Mouse (Mus musculus) cerebellum, adult 18-20 months (tissue): ENCODE measurements around the gene Amn1.
"Not testable (repeated sequence)": the region's sequence is repeated elsewhere in the genome, so short reads cannot be mapped to it uniquely, and the experiment has no call there.

ENCODE experiments used
- DNase-seq, 2 experiments: peaks; one replicate each; pipeline ENCODE4 v3.0.0; 2021

The Amn1 gene

DNA sequence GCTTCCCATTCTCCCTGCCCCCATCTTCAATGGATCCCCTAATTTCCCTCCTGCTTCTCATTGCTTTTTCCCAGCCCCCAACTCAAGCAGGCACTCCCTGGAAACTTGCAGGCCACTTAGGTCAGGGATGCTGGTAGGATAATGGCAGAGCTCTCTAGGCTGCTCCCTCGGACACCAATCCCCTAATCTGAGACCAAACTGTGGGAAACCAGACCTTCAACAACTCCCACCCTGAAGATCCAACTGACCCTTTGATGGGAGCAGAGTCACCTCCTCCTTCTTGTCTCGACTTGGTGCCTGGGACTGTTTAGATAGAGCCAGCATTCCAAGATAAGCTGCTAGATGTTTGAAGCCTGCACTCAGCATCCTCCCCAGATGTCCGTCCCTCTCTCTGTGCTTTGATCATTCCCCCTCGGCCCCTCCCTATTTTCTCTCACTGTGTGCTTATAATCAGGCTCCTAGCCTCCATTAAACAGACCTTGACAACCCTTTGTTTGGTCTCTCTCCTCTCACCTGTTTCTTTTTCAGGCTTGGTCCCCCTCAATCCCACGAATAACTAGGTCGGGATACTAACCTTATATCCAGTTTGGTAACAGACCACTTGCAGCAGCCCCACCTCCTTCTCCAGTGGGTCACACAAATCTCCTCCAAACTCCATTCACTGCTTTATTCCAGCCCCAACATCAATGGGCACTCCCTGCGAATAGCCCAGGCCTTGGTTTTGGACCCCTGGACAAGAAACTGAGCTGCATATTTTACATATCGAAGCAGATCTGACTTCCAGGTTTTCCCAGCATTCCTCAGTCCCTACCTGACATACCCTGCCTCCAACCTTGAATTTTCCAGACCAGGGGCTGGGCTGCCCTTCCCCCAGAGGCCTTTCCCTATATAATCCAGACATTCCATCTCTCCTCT lies 34.1 kb downstream of the Amn1 start:
- DNase-seq, result no peak

DNA sequence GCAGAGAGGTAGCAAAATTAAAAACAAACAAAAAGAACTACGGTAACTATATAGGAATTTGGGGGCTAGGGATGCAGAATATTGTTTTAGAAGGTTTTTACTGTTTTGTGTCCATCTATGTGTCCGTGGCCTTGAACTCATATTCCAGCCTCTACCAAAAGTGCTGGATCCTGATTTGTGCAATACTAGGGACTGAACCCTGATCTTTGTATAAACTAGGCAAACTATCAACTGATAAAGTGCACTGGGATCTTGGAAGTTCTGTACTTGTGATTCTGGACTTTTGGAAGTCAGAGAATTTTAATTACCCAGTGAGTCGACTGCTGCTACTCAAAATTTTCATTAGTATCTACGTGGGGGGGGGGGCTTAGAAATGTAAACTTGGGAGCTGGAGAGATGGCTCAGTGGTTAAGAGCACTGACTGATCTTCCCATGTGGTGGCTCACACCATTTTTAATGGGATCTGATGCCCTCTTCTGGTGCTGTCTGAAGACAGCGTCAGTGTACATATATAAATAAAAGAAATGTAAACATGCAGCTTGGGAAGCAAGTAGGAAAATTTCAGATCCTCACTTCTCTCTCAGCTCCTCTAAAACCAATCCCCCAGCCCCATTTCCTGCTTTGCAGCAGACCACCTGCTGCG lies 34.9 kb downstream of the Amn1 start:
- no peak for DNase-seq

DNA sequence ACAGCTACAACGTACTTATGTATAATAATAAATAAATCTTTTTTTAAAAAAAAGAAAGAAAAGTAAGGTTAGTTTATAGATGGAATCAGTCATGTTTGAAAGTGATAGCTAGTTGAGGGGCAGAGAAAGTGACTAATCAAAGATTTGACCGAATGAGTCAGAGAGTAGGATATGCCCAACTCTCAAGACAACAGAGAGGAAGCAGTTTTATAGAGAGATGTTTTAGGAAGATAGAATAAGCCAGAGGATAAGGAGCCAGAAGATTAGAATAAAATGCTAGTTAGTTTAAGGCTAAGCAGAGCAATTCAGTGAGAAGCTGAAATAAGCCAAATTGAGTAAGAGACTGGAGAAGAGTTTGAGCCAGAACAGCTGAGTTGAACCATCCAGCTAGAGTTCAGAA lies 36.4 kb downstream of the Amn1 start:
- no peak for DNase-seq

DNA sequence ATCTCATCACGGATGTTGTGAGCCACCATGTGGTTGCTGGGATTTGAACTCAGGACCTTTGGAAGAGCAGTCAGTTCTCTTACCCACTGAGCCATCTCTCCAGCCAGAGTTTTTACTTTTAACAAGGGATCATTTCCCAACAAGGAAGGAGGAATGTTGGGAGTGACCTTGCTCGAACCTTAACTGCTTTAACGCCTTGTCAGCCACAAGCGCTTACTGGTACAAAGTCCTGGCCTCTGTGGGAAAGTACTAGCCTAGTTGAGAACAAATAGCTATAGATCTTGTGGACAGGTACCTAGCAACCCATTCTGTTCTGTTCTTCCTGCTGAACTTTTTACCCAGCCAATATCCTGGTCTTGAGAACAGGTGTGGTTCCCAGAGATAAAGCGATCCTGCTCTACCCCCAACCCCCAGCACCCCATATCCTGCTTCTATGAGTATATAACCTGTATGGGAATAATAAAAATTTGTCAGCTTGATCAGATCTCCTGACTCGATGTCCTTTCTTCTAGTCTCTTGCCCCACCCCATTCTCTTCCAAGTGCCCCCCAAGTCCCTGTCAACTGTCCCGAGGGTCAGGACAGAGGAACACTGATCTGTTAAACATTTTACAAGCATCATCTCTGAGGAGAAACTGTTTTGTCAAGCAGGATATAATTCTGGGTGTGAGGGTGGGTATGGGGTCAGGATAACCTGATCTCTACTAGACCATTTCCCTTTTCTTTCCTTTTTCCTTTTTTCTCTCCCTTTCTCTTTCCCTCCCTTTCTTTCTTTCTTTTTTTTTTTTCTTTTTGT lies 39.9 kb downstream of the Amn1 start:
- no peak for DNase-seq

DNA sequence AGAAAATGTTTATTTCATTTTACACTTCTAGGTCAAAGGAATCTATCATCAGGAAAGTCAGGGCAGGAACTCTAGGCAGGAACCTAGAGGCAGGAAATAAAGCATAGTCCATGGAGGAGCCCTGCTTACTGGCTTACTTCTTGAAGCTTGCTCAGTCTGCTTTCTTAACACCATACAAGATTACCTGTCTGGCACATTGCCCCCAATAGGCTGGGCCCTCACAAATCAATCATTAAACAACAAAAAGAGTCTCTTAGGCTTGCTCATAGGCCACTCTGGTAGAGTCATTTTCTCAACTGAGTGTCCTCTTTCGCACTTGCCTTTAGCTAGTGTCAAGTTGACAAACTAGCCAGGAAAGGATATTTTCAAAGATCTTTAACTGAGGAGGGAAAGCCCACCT lies 43.4 kb downstream of the Amn1 start:
- no peak for DNase-seq

DNA sequence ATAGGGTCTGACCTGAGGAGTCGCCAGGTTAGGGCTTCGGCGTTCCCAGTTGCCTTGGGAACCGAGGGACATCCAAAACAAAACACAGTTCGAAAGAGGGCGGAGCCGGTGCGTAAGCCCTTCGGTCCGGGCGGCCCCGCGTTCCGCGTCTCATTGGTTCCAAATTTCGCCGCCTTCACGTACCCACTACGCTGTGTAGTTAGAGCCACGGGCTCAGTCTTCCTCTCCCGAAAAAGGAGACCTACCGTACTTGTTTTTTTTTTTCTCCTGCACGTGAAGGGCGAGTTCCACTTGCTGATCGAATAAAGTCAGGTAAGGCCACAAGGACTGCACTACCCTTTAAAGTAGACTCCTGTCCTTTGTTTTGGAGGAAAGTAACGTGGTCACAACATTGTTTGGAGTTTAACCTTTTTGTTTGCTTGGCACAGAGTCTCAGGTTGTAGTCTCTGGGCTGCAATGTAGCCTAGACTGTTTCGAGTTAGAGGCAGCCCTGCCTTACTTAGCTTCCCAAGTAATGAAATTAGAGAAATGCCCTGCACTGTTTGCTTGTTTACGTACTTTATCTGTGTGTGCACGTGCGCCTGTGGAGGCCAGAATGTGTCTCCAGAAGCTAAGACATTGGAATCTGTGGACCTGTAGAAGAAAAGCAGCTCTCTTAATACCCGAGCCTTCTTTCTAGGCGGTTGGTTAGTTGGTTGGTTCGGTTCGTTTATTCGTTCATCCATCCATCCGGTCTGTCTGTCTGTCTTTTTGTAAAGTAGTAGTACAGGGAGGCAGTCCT lies 46.9 kb downstream of the Amn1 start:
- DNase-seq, result peak; percentile 62 to 72

DNA sequence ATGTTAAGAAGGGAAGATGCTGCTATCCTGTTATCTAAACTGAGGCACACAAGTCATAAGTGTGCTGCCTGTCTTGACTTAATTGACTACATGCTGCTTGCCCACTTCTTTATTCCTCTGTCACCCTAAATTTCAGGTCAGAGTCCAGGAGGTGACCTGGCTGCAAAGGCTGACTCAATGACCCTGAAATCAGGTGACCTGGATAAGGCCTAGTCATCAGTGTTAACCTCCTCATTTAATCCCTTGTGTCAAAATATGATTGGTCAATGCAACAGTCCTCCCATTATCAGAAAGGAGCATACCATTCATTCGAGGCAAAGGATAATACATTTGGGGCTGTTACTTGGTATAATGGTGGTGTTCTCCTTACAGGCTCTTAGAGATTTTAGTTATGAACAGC lies 49.0 kb downstream of the Amn1 start, which contains the start of gene Etfbkmt:
Gene Etfbkmt (plus strand): TSS at position 379 of the 400 bp plus-strand sequence.
- DNase-seq, result no peak

DNA sequence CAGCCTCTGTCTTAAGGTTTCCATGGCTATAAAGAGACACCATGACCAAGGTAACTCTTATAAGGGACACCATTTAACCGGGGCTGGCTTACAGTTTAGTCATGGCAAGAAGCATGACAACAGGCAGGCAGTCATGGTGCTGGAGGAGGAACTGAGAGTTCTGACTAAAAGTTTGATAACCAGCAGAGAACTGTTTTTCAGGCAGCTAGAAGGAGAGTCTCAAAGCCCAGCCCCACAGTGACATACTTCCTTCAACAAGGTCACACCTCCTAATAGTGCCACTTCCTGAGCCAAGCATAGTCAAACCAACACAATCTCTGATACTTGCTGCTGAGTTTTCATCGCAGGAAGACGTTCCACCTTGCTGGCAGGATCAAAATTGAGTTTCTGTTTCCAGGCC lies 49.5 kb downstream of the Amn1 start:
- DNase-seq, result no peak

DNA sequence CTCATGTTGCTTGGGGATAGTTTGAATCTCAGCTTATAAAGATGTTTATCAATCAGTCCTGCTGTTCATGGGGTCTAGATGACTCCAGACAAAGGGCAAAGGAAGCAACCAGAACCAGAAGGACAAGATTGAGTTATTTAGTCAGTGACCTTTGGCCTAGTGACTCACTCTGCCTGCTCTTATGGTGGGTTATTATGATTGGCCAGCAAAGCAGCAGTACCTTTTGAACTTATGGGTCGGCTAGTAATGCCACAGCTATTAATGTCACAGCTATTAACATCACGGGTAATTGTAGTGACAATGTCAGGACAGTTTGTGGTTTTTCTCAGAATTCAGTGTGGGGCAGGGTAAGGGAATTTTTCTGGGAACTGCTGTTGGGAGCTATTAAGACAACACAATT lies 50.6 kb downstream of the Amn1 start:
- DNase-seq, result no peak

DNA sequence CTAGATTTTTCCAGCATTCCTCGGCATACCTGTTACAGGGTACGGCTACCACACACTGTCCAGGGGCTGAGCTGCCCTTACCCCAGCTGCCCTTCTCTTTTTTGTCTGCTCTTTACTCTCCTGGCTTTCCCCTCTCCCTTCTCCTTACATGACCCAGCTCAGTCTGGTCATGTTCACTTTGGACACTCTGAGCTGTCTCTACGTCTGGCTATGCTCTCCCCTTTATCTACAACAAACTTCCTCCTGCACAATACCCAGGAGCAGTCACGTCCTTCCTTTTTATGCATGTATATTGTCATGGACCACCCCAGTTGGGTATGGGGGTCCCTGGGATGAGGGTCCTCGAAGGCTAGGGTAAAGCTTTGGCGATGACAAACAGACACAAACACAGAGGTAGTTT lies 52.9 kb downstream of the Amn1 start:
- no peak for DNase-seq

DNA sequence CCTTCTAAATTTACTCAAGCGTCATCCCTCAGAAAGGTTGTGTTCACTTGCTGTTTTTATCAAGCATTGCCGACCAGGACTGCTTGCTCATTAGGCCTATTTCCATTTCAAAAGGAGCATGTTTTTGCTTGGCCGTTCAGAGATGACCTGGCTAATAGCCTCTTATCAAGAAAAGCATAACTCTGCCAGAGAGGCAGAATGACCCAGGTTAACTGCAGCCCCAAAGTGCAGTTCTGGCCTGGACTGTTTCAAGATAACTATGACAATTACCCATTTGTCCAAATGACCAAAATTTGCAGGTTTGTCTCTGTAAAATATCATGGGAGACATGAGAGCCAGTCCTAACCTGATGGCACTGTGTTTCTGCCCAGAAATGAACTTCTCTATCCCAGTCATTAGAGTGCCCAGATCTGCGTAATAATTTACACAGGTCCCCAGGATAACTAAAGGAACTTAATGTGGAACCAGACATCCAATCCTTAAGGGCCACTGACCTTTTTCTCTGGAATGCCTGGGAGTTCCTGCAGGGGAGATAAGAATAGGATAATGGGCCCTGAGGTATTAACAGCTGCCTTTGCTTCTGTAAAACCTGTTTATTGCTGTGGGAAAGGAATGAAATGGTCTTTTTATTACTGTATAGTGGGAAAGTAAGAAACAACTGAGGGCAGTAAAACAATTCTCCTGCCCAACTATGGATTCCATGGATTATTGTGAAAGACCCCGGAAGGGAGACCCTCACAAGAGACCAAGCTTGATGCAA lies 53.9 kb downstream of the Amn1 start:
- no peak for DNase-seq

DNA sequence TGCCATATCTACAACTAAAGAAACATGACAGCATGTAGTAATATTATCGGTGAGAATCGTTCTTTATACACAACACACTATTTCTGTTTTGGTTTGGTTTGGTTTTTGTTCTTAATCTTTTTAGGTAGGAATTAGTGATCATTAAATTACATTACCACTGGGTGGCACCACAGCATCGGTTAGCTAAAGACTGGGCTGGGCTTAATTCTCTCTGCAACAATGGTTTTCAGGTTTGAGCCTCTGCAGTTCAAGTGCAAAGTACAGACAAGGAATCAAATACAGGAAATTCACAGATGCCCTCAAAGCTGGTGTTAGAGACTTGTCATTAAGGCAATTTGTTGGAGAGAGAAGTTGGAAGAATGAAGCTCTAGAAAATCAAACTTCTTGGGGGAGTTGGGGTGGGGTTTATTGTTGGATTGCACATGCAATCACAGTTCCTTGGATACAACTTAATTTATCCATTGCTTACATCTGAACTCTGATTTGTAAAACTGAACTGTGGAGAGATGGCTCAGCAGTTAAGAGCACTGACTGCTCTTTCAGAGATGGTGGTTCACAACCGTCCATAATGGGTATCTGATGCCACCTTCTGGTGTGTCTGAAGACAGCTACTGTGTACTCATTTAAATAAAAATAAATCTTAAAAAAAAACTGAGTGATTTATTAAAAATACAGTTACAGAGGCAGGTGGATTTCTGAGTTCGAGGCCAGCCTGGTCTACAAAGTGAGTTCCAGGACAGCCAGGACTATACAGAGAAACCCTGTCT lies 56.0 kb downstream of the Amn1 start:
- DNase-seq, result peak; percentile 27 to 32

DNA sequence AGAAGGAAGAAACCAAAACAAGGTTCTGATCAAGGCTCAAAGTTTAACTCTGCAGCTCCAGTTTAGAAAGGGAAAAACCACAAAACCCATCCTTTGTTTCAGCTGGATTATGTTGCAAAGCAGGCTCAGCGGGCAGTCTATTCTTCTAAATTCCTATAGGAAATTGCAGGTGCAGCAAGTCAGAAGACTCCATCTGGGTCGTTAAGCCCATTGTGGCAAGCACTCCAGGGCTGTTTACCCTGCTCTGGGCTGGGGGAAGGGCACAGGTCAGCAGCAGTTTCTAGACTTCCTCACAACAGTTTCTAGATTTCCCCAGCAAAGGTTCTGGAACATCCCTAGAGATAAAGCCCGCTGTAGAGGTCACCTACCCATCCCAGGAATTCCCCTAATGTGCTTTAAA lies 57.4 kb downstream of the Amn1 start:
- DNase-seq, result no peak

DNA sequence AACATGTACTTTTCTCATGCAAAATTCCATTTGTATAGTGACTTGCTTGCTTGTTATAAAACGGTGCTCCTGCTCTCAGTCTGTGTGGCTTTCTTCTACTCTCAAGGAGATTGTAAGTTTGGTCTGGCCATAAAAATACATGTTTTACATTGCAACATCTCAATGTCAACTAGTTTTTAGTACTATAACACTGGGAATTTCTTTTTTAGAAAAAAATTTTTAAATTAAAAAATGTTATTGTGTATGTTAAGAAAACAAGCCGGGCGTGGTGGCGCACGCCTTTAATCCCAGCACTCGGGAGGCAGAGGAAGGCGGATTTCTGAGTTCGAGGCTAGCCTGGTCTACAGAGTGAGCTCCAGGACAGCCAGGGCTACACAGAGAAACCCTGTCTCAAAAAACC lies 58.6 kb downstream of the Amn1 start, which contains the start of gene Gm10203:
Gene Gm10203 (plus strand): TSS at position 301 of the 400 bp plus-strand sequence.
- DNase-seq, result not testable (repeated sequence)

DNA sequence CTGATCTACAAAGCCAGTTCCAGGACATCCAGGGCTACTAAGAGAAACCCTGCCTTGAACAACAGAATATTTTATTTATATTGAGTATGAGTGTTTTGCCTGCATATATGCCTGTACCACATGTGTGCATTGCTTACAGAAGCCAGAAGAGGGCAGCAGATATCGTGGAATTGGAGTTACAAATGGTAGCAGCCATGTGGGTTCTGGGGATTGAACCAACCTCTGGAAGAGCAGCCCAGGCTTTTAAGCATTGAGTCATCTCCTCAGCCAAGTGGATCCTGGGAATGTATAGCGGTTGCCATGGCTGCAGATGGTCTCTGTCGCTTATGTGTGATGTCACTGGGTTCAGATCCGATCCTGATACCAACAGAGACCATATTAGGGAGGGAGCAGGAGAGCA lies 61.8 kb downstream of the Amn1 start:
- DNase-seq, result peak in 1 of 2 experiments; percentile 16

DNA sequence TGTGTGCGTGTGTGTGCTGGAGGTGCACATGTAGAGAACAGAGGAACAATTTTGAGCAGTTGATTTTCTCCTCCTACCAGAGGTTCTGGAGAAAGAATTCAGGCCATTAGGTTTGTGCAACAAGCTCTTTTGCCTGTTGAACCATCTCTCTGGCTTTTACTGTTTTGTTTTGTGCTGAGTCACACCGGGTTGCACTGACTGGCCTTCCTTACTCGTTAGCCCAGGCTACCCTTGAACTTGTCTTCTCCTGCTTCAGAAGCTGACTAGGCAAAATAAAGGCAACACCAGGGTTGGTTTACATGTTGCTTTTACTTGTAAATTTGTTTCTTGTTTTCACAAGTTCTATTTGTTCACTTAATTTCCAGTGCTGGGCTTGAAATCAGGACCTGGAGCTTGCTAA lies 65.5 kb downstream of the Amn1 start:
- no peak for DNase-seq

DNA sequence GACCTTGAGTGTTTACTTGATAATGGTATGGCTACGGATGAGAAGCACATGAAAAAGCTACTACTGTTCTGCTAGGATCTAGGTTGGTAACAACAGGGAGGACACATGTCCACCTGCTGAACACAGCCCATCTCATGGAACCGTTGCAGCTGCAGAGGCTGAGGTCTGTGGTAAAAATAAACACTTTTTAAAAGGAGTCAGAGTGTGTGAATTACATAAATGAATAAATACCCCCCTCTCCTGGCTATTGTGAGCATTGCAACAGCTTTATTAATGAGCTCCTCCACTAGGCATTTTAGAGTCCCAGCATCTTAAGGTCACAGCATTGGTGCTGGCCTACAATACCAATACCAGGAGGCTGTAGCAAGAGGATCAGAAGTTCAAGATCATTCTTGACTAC lies 68.7 kb downstream of the Amn1 start:
- DNase-seq, result peak; percentile 69 to 77

DNA sequence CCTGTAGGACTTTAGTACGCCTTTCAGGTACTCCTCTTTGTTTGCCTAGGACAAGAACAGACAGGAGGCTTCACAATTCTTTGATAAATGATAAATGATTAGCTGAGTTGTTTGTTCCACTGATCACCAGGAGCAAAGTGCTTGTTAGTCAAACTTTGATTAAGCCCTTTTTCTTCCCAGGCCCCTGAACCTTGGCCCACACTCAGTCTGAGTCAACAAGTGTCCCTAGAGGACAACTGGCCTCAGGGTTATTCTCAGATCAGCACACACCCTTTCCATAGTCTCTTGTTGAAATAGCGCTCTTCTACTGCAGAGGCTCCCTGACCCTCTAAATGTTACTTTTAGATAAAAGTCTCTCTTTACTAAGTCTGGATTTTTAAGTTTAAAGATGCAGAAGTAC lies 69.6 kb downstream of the Amn1 start:
- no peak for DNase-seq

DNA sequence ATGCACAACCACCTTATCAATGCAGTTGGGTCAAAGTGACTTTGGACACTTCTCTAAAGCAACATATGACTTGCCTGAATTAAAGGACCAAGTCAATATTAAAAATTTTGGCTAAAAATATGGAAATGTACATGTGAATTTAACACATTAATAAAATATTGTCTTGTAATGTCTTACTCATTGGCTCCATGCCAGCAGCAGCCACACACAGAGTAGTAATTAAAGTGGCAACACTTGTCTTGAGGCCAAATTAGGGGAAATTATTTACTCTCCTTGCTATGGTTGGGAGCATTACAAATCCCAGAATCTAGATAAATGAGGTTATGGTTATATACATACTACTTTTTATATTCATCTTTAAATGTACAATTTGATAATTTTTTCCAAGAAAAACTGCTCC lies 71.5 kb downstream of the Amn1 start:
- DNase-seq, result no peak

DNA sequence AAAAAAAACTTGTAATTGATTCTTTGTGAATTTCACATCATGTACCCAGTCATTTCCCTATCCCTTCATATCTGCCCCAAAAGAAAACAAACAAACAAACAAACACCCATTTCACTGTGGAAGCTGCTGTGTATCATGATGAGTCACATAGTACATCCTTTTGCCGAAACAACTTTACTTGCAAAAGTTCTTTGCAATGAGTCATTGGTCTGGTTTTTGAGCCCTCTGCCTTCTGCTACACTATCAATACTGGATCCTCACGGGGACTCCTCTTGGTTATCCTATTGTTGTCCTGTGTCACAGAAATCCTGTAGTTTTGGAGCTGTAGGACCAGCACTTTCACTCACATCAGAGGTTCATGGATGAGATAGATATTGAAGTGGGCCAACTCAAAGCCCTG lies 79.6 kb downstream of the Amn1 start:
- DNase-seq, result no peak

DNA sequence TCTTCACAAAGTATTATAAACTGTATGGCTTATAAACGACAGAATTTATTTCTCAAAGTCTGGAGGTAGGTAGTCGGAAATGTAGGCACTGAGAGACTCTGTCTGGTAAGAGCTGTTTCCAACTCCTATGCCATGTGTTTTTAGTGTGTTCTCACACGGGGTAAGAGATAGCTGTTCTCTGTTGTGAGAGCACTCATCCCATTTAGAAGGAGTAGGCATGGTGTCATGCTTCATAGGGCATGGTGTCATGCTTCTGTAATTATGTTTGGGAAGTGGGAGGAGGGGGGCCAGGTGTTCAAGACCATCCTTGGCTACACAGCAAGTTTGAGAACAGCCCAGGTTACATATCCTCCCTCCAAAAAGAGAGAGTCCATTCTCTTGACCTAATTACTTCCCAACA lies 80.9 kb downstream of the Amn1 start:
- DNase-seq, result no peak
